Comparison of ENCODE assay signal across 8 mouse cellular contexts in genomic region chr9:67683367-67683766, GRCm38 (mm10).
DNase-seq lines count a peak whose midpoint lies in the region; ATAC-seq and TF ChIP-seq lines count a peak whose summit lies in the region.
"Had no signal": no experiment of that assay in that cellular context is flagged by ENCODE, and none has a peak within 500 bp of the region (broad histone marks: within the 10 kb centered on the region; RNA-seq: fewer than 3 reads in every experiment).

No protein-coding gene starts in this region.

- no peaks in the 10 kb centered on the region for H3K4me1 ChIP-seq in small intestine, adult 2 months (ENCODE audit: control insufficient read depth, insufficient read depth, insufficient read length, low read length)
- H3K4me1 ChIP-seq: lung, embryonic 15.5 days had no signal

- peak; percentile 80 for DNase-seq in MN1 (ENCODE audit: low spot score)
- peak; percentile 75 for DNase-seq in adrenal gland, postnatal 14 days
- DNase-seq in embryo, embryonic 11 days, result peak; percentile 87
- DNase-seq in heart, postnatal 10 days, result peak; percentile 50 to 77
- DNase-seq in layer of hippocampus, postnatal 14 days (ENCODE audit: low spot score in 2 of 2), result peak; percentile 65 to 76

- no peak overlapping the region for H3K4me3 ChIP-seq in small intestine, adult 2 months (ENCODE audit: low read depth, low read length)
- H3K4me3 ChIP-seq: lung, embryonic 15.5 days had no signal

- ATAC-seq in megakaryocyte progenitor cell, adult 5-6 weeks (replicated peaks; ENCODE audit: poor library complexity), result 0 out of 2 replicates have a peak, but pooled peaks have one; percentile 42

- 9% methylated on average over 7 of the region's 7 CpGs for WGBS in small intestine, adult 2 months

- no peak for TF ChIP-seq POLR2A in small intestine, adult 2 months (IDR thresholded peaks at IDR 0.05; ENCODE audit: low read depth, low read length)

- H3K36me3 ChIP-seq in small intestine, adult 2 months (ENCODE audit: control insufficient read depth, insufficient read depth, low read length), result no peaks in the 10 kb centered on the region
- H3K36me3 ChIP-seq: lung, embryonic 15.5 days had no signal

- intact Hi-C loops in heart, postnatal 10 days (cut with DNase I), result loop anchor here (10.0 kb wide), 1 partner anchor 121 kb away; no protein-coding TSS in a partner anchor

- TF ChIP-seq CTCF in small intestine, adult 2 months (IDR thresholded peaks at IDR 0.05; ENCODE audit: extremely low read depth, insufficient read length, insufficient replicate concordance, low read depth, low read length), result peak; percentile 53; the same call in 1 of the 2 replicates

- no peaks in the 10 kb centered on the region for H3K27me3 ChIP-seq in small intestine, adult 2 months (ENCODE audit: control insufficient read depth, insufficient read depth, low read length)
- H3K27me3 ChIP-seq: lung, embryonic 15.5 days had no signal

- H3K27ac ChIP-seq in small intestine, adult 2 months (ENCODE audit: insufficient read depth, low read depth, low read length), result no peak overlapping the region
- H3K27ac ChIP-seq: lung, embryonic 15.5 days had no signal
